Mouse (Mus musculus) intestine, embryonic 16.5 days (tissue): ENCODE measurements around the gene Rab10. TPM values are rescaled to one million over a fixed set of nuclear protein-coding genes. Genes with fewer than 3 reads are reported as not detected.

ENCODE experiments used
- ATAC-seq: fragments of 200-750 bp; cut with Nextera tagmentation; 2 replicates; pipeline ENCODE4 v1.8.0; 2017; ENCODE audit warnings: moderate TSS enrichment, moderate library complexity
- H3K27ac ChIP-seq: fragments of 300-500 bp; sonication (generic); 2 replicates; pipeline ENCODE4 v1.5.1; 2014; ENCODE audit warnings: mild to moderate bottlenecking, low read length
- H3K27me3 ChIP-seq: fragments of 300-500 bp; sonication (generic); replicated peaks from 2 replicates; pipeline ENCODE4 v1.6.1; 2014; ENCODE audit warnings: low read length, control low read depth, mixed read lengths; ENCODE audit not compliant: control insufficient read depth, insufficient read depth
- H3K36me3 ChIP-seq: fragments of 300-500 bp; sonication (generic); 2 replicates; pipeline ENCODE4 v1.6.1; 2014; ENCODE audit warnings: low read length, control low read depth; ENCODE audit not compliant: control insufficient read depth, insufficient read depth
- H3K4me1 ChIP-seq: fragments of 300-500 bp; sonication (generic); 2 replicates; pipeline ENCODE4 v1.6.1; 2014; ENCODE audit warnings: low read length, control low read depth, mixed read lengths; ENCODE audit not compliant: control insufficient read depth, insufficient read depth
- H3K4me2 ChIP-seq: fragments of 300-500 bp; sonication (generic); 2 replicates; pipeline ENCODE4 v1.6.1; 2014; ENCODE audit warnings: low read depth, low read length, control low read depth
- H3K4me3 ChIP-seq: fragments of 300-500 bp; sonication (generic); 2 replicates; pipeline ENCODE4 v1.5.1; 2014; ENCODE audit warnings: mild to moderate bottlenecking, low read length
- H3K9ac ChIP-seq: fragments of 300-500 bp; sonication (generic); 2 replicates; pipeline ENCODE4 v1.6.1; 2014; ENCODE audit warnings: low read depth, low read length
- H3K9me3 ChIP-seq: fragments of 300-500 bp; sonication (generic); 2 replicates; pipeline ENCODE4 v1.6.1; 2016; ENCODE audit warnings: low read length, control low read depth; ENCODE audit not compliant: control insufficient read depth
- WGBS: fragments of 180-500 bp; shearing (Covaris S2); extraction: QIAGEN DNeasy Blood & Tissue Kit; methylation state at CpG from one replicate; pipeline ENCODE4 v1.1.7; 2014; 5-methylcytosine and 5-hydroxymethylcytosine counted together
- polyA plus RNA-seq: library from polyadenylated mRNA; unstranded; fragments of >200 nt; fragmentation: Nextera tagmentation; extraction: Ambion mirVana; gene quantifications from 2 replicates; pipeline ENCODE4 v1.2.1, GENCODE M21; 2015

Rab10 gene
- polyA plus RNA-seq, 1 experiment from 2014 or later, result 52.9 TPM

GRCm38 (mm10) chr12:3284463-3284862 is 25.3 kb downstream of the Rab10 start:
- 0 out of 2 replicates have a peak overlapping the region, but pooled peaks have one; percentile 1 for H3K27ac ChIP-seq
- no peaks in the 10 kb centered on the region for H3K4me1 ChIP-seq
- ATAC-seq, result 0 out of 2 replicates have a peak, but pooled peaks have one; percentile 27
- H3K36me3 ChIP-seq, result no peaks in the 10 kb centered on the region
- no peaks in the 10 kb centered on the region for H3K27me3 ChIP-seq
- no peak overlapping the region for H3K4me2 ChIP-seq
- 84% methylated on average over 2 of the region's 2 CpGs for WGBS
- H3K4me3 ChIP-seq, result no peak overlapping the region
- H3K9me3 ChIP-seq, result no peaks in the 10 kb centered on the region
- H3K9ac ChIP-seq, result no peak overlapping the region

DNA sequence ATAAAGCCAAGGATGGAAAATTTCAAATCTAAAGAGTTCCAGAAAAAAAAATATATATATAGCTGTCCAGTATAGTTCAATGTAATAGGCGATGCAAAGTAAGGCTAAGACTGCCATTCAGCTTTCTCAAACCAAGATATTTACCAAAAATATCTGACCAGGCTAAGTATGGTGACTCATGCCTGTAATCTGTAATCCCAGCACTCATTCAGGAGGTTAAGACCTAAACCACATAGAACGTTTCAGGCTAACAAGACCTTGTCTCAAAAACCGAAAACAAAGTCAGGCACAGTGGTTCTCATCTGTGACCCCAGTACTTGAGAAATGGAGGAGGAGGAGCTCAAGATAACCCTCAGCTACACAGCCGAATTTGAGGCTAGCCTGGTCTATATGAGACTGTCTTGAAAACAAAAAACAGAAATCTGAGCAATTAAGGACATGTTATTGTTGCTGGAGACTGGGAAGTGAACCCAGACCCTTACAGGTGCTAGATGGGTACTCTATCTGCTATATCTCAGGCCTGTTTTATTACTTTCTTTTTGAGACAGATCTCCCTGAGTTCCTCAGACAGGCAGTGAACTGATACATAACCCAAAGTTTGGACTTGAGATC is 25.8 kb downstream of the Rab10 start:
- Histone ChIP-seq H3K27ac (no peak overlapping the region), H3K4me3 (no peak overlapping the region), H3K4me2 (no peak overlapping the region), H3K9ac (no peak overlapping the region), H3K9me3 (no peaks in the 10 kb centered on the region), H3K27me3 (no peaks in the 10 kb centered on the region), H3K36me3 (no peaks in the 10 kb centered on the region), H3K4me1 (no peaks in the 10 kb centered on the region)
- WGBS, result 82% methylated on average over 4 of the region's 4 CpGs
- no peak for ATAC-seq

DNA sequence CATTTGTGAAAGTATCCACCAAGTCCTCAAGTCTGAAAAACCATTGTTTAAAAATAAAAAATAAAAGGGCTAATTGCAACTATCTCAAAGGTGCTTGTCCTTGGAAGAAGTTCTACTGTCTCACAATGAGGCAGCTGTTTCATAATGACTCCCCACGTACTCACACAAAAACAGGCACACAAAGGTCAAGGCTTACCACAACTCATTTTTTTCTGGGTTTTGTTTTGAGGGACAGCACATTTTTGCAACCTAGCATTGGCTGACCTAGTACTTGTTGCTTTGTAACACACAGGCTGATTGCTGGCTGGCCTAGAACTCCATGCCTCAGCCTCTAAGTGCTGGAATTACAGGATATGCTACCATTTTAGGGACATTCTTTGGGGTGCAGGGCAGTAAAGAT is 26.8 kb downstream of the Rab10 start:
- Histone ChIP-seq H3K27ac (no peak overlapping the region), H3K9me3 (no peaks in the 10 kb centered on the region), H3K36me3 (no peaks in the 10 kb centered on the region), H3K4me3 (no peak overlapping the region), H3K4me1 (no peaks in the 10 kb centered on the region), H3K9ac (no peak overlapping the region), H3K27me3 (no peaks in the 10 kb centered on the region), H3K4me2 (no peak overlapping the region)
- no peak for ATAC-seq
- 72% methylated on average over 1 of the region's 1 CpGs for WGBS

- Histone ChIP-seq H3K9ac (no peak overlapping the region), H3K27me3 (no peaks in the 10 kb centered on the region), H3K4me2 (no peak overlapping the region), H3K9me3 (no peaks in the 10 kb centered on the region), H3K4me3 (no peak overlapping the region), H3K36me3 (no peaks in the 10 kb centered on the region), H3K27ac (no peak overlapping the region), H3K4me1 (no peaks in the 10 kb centered on the region)
- no peak for ATAC-seq
- WGBS, result 78% methylated on average over 2 of the region's 2 CpGs
These were observed 27.2 kb downstream of the Rab10 start for GRCm38 (mm10) chr12:3282520-3282919.

DNA sequence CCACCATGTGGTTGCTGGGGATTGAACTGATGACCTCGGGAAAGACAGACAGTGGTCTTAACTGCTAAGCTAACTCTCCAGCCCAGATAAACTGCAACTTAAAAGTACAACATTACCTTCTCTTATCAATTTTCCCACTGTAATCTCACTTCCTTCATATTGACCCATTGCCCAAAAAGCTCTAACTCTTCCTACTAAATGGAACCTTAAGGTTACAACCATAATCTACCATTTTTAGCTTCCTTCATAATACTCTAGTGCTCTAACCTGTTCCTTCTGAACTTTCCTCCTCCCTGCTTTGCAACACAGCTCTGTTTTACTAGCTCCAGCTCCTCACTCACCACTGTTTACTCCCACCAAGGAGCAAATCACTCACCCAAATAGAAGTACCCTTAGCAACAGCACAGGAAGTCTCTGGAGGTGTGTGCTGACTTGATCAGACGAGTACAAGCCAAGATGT is 30.9 kb downstream of the Rab10 start:
- no peaks in the 10 kb centered on the region for H3K9me3 ChIP-seq
- H3K27me3 ChIP-seq, result no peaks in the 10 kb centered on the region
- no peaks in the 10 kb centered on the region for H3K36me3 ChIP-seq
- no peak overlapping the region for H3K4me3 ChIP-seq
- 78% methylated on average over 2 of the region's 2 CpGs for whole genome bisulfite sequencing
- no peak for ATAC-seq
- H3K4me1 ChIP-seq, result no peaks in the 10 kb centered on the region
- H3K9ac ChIP-seq, result no peak overlapping the region
- no peak overlapping the region for H3K4me2 ChIP-seq
- H3K27ac ChIP-seq, result no peak overlapping the region

GRCm38 (mm10) chr12:3270818-3271217 is 39.0 kb downstream of the Rab10 start:
- no peaks in the 10 kb centered on the region for H3K4me1 ChIP-seq
- no peaks in the 10 kb centered on the region for H3K36me3 ChIP-seq
- H3K27ac ChIP-seq, result no peak overlapping the region
- H3K9me3 ChIP-seq, result no peaks in the 10 kb centered on the region
- H3K27me3 ChIP-seq, result no peaks in the 10 kb centered on the region
- ATAC-seq, result no peak
- no peak overlapping the region for H3K4me3 ChIP-seq
- no peak overlapping the region for H3K4me2 ChIP-seq
- H3K9ac ChIP-seq, result no peak overlapping the region

- 95% methylated on average over 2 of the region's 2 CpGs for WGBS
- H3K9ac ChIP-seq, result no peak overlapping the region
- H3K9me3 ChIP-seq, result no peaks in the 10 kb centered on the region
- no peaks in the 10 kb centered on the region for H3K27me3 ChIP-seq
- H3K36me3 ChIP-seq, result no peaks in the 10 kb centered on the region
- ATAC-seq, result no peak
- no peak overlapping the region for H3K4me2 ChIP-seq
- no peak overlapping the region for H3K4me3 ChIP-seq
- H3K4me1 ChIP-seq, result no peaks in the 10 kb centered on the region
- H3K27ac ChIP-seq, result no peak overlapping the region
These were observed 42.4 kb downstream of the Rab10 start for GRCm38 (mm10) chr12:3267397-3267796.

- no peaks in the 10 kb centered on the region for H3K27me3 ChIP-seq
- H3K27ac ChIP-seq, result no peak overlapping the region
- no peak for ATAC-seq
- H3K36me3 ChIP-seq, result no peaks in the 10 kb centered on the region
- no peaks in the 10 kb centered on the region for H3K4me1 ChIP-seq
- no peak overlapping the region for H3K4me3 ChIP-seq
- no peak overlapping the region for H3K4me2 ChIP-seq
- H3K9me3 ChIP-seq, result no peaks in the 10 kb centered on the region
- H3K9ac ChIP-seq, result no peak overlapping the region
- WGBS, result 83% methylated on average over 2 of the region's 2 CpGs
These were observed 44.6 kb downstream of the Rab10 start for GRCm38 (mm10) chr12:3265188-3265587.

DNA sequence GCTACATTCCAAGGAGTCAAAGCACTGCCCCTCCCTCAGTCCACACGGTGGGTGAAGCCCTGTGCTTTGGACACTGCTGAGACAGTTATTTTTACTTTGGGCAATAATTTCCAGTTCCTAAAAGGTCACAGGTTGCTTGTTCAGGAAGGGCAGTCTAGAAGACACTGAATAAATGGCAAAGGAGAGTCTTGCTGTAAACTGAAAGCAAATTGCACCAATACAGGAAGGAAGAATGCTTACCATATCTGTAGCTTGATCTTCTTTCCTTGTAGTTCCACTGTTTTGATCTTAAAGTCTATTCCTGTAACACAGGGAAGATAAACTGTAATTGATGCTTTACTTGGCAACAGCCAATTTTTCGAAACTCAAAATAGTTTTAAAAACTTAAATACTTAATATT is 45.3 kb downstream of the Rab10 start:
- 72% methylated on average over 2 of the region's 2 CpGs for WGBS
- no peak for ATAC-seq
- no peak overlapping the region for H3K4me2 ChIP-seq

DNA sequence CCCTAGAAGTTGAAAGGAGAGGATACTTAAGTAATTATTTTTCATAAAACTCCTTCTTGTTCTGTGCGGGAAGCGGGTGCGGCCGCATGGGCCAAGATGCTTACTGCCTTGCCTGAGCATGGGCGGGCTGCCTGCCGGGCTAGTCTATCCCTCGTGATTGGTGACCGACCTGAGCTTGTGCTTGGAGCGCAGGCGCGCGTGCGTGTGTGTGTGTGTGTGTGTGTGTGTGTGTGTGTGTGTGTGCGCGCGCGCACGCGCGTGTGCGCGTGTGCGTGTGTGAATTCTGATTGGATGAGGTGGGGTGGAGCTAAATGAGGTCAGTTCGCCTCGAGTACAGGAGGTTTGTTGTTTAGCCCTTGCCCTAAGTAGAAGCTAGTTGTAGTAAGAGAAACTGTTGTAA is 48.2 kb downstream of the Rab10 start:
- no peak for ATAC-seq
- Histone ChIP-seq H3K4me3 (no peak overlapping the region), H3K27me3 (no peaks in the 10 kb centered on the region), H3K36me3 (no peaks in the 10 kb centered on the region), H3K27ac (no peak overlapping the region), H3K4me1 (no peaks in the 10 kb centered on the region), H3K9ac (no peak overlapping the region), H3K9me3 (no peaks in the 10 kb centered on the region), H3K4me2 (no peak overlapping the region)
- WGBS, result 97% methylated on average over 25 of the region's 25 CpGs

More for the DNA sequence above, 45.3 kb downstream of the Rab10 start:
- Histone ChIP-seq H3K4me1 (no peaks in the 10 kb centered on the region), H3K27me3 (no peaks in the 10 kb centered on the region), H3K9ac (no peak overlapping the region), H3K9me3 (no peaks in the 10 kb centered on the region), H3K36me3 (no peaks in the 10 kb centered on the region), H3K27ac (no peak overlapping the region), H3K4me3 (no peak overlapping the region)
